Mouse (Mus musculus) midbrain, embryonic 13.5 days (tissue): ENCODE results near the gene Tmigd1. TPM values are rescaled to one million over a fixed set of nuclear protein-coding genes. Genes with fewer than 3 reads are reported as not detected.

ENCODE experiments used
- ATAC-seq: fragments of 200-750 bp; cut with Nextera tagmentation; 2 replicates; pipeline ENCODE4 v1.8.0; 2017; ENCODE audit warnings: mild to moderate bottlenecking, moderate TSS enrichment, moderate library complexity
- H3K27ac ChIP-seq: fragments of 300-500 bp; sonication (generic); 2 replicates; pipeline ENCODE4 v1.5.1; 2015; ENCODE audit warnings: inconsistent platforms, mild to moderate bottlenecking, moderate library complexity
- H3K27me3 ChIP-seq: fragments of 300-500 bp; sonication (generic); 2 replicates; pipeline ENCODE4 v1.6.1; 2015; ENCODE audit warnings: mild to moderate bottlenecking, inconsistent platforms
- H3K36me3 ChIP-seq: fragments of 300-500 bp; sonication (generic); 2 replicates; pipeline ENCODE4 v1.6.1; 2015; ENCODE audit warnings: mild to moderate bottlenecking, inconsistent platforms
- H3K4me1 ChIP-seq: fragments of 300-500 bp; sonication (generic); replicated peaks from 2 replicates; pipeline ENCODE4 v1.6.1; 2015; ENCODE audit warnings: inconsistent platforms
- H3K4me2 ChIP-seq: fragments of 300-500 bp; sonication (generic); replicated peaks from 2 replicates; pipeline ENCODE4 v1.6.1; 2015; ENCODE audit warnings: moderate library complexity, mild to moderate bottlenecking, inconsistent platforms
- H3K4me3 ChIP-seq: fragments of 300-500 bp; sonication (generic); replicated peaks from 2 replicates; pipeline ENCODE4 v1.5.1; 2015; ENCODE audit warnings: mild to moderate bottlenecking, inconsistent platforms
- H3K9ac ChIP-seq: fragments of 300-500 bp; sonication (generic); replicated peaks from 2 replicates; pipeline ENCODE4 v1.6.1; 2015; ENCODE audit warnings: mild to moderate bottlenecking, inconsistent platforms
- H3K9me3 ChIP-seq: fragments of 300-500 bp; sonication (generic); 2 replicates; pipeline ENCODE4 v1.6.1; 2016; ENCODE audit warnings: mild to moderate bottlenecking, inconsistent platforms
- WGBS: fragments of 180-500 bp; shearing (Covaris S2); methylation state at CpG from one replicate; pipeline ENCODE4 v1.1.7; 2015; 5-methylcytosine and 5-hydroxymethylcytosine counted together
- polyA plus RNA-seq: library from polyadenylated mRNA; unstranded; fragments of >200 nt; fragmentation: Nextera tagmentation; extraction: Ambion mirVana; gene quantifications from 2 replicates; pipeline ENCODE4 v1.2.1, GENCODE M21; 2015

The Tmigd1 gene
- polyA plus RNA-seq, 1 experiment from 2014 or later = not detected

DNA sequence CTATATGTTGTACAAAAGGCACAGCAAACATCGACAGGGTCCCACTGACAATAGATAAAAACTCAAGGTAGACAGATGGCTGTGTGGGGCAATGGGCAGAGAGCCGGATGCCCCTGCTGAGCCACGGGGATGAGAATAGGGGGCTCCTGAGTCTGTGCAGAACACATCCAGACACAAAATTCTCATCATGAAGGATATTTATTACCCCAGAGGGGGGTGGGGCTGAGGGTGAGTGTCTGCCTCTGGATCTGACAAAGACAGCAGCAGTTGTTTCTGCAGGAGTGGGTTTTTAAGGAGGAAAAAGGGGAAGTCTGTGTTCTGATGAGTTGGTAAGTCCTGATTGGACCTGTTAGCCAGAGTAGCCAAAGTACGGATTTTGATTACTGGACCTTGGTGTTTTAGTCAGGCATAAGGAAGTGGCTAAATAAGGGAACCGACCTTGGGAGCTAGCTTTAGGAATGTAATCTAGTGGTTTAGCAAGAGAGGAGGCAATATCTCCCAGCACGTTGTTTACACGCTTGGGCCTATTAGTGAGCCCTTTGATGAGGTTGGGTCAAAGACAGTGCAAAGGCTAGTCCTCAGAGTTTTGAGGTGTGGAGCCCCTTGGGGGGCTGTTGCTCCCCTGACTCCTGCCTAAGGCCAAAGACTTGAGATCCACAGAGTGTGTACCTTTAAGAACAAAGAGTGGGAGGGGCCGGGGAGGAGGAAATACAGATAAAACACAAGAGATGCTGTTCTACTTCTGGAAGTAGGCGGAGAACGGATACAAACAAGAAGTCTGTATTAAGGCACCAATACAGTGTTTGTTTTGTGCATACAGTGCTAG lies 12.4 kb upstream of the Tmigd1 start:
- WGBS = 79% methylated on average over 10 of the region's 10 CpGs
- Histone ChIP-seq H3K9ac (no peak overlapping the region), H3K36me3 (no peaks in the 10 kb centered on the region), H3K27ac (no peak overlapping the region), H3K9me3 (no peaks in the 10 kb centered on the region), H3K4me3 (no peak overlapping the region), H3K27me3 (no peaks in the 10 kb centered on the region), H3K4me1 (no peaks in the 10 kb centered on the region), H3K4me2 (no peak overlapping the region)
- ATAC-seq = no peak

GRCm38 (mm10) chr11:76891171-76891570 lies 10.8 kb upstream of the Tmigd1 start:
- Histone ChIP-seq H3K36me3 (no peaks in the 10 kb centered on the region), H3K9me3 (no peaks in the 10 kb centered on the region), H3K4me2 (no peak overlapping the region), H3K4me1 (no peaks in the 10 kb centered on the region), H3K27me3 (no peaks in the 10 kb centered on the region), H3K4me3 (no peak overlapping the region), H3K9ac (no peak overlapping the region), H3K27ac (no peak overlapping the region)
- no peak for ATAC-seq
- 91% methylated on average over 7 of the region's 7 CpGs for WGBS

GRCm38 (mm10) chr11:76891738-76892349 lies 10.1 kb upstream of the Tmigd1 start:
- H3K36me3 ChIP-seq = no peaks in the 10 kb centered on the region
- H3K9ac ChIP-seq = no peak overlapping the region
- no peak overlapping the region for H3K4me3 ChIP-seq
- no peaks in the 10 kb centered on the region for H3K27me3 ChIP-seq
- no peak overlapping the region for H3K4me2 ChIP-seq
- no peak for ATAC-seq
- no peaks in the 10 kb centered on the region for H3K4me1 ChIP-seq
- 89% methylated on average over 4 of the region's 4 CpGs for WGBS
- H3K27ac ChIP-seq = no peak overlapping the region
- H3K9me3 ChIP-seq = no peaks in the 10 kb centered on the region

GRCm38 (mm10) chr11:76892972-76893371 lies 9.0 kb upstream of the Tmigd1 start:
- peaks cover 5% of the 10 kb centered on the region for H3K4me1 ChIP-seq
- H3K9ac ChIP-seq = no peak overlapping the region
- no peak for ATAC-seq
- no peaks in the 10 kb centered on the region for H3K36me3 ChIP-seq
- no peaks in the 10 kb centered on the region for H3K27me3 ChIP-seq
- H3K4me3 ChIP-seq = no peak overlapping the region
- 83% methylated on average over 3 of the region's 3 CpGs for WGBS
- H3K4me2 ChIP-seq = no peak overlapping the region
- H3K27ac ChIP-seq = no peak overlapping the region
- H3K9me3 ChIP-seq = no peaks in the 10 kb centered on the region

GRCm38 (mm10) chr11:76893570-76893969 lies 8.4 kb upstream of the Tmigd1 start:
- peaks cover 9% of the 10 kb centered on the region for H3K4me1 ChIP-seq
- no peak overlapping the region for H3K4me3 ChIP-seq
- H3K27ac ChIP-seq = no peak overlapping the region
- no peak for ATAC-seq
- no peaks in the 10 kb centered on the region for H3K9me3 ChIP-seq
- H3K9ac ChIP-seq = no peak overlapping the region
- H3K36me3 ChIP-seq = no peaks in the 10 kb centered on the region
- WGBS = 57% methylated on average over 4 of the region's 4 CpGs
- H3K4me2 ChIP-seq = no peak overlapping the region
- no peaks in the 10 kb centered on the region for H3K27me3 ChIP-seq

DNA sequence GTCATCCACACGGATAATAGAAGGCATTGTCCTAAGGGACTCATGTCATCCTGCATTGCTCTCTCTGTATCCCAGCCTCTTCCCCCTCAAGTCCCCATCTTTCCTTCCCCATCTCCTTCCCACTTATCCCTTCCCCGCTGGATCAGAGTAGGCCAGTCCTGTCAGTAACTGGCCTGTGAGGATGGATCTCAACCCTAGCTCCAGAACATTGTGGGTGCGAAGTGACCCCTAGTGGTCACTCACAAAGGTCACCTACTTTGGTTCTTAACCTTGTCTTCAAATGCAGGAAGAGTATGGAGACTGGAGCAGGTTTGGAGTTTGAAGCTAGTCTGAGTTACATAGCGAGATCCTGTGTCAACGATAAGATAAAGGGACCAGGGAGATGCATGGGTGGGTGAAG lies 7.7 kb upstream of the Tmigd1 start:
- Histone ChIP-seq H3K27ac (no peak overlapping the region), H3K9me3 (no peaks in the 10 kb centered on the region), H3K4me1 (peaks cover 9% of the 10 kb centered on the region), H3K4me3 (no peak overlapping the region), H3K9ac (no peak overlapping the region), H3K27me3 (no peaks in the 10 kb centered on the region), H3K36me3 (no peaks in the 10 kb centered on the region), H3K4me2 (no peak overlapping the region)
- no peak for ATAC-seq
- WGBS = 46% methylated on average over 5 of the region's 5 CpGs

DNA sequence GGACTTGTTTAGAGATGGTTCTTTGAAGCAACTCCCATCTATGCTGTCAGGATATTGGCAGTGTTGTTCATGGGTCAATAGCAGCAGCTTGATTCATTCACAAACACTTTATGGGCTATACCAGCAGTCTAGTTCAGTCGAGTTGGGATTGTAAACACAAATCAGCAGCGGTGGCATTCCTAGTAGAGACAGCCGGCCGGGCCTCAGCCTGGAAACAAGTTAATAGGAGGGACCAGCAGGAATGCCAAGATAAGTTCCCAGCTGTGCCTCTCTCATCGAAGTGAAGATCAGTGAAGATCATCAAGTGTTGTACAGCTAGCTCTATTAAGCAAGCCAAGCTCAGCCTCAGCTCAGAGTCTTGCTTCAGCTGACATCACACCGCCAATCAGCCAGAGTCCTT lies 5.6 kb upstream of the Tmigd1 start:
- Histone ChIP-seq H3K4me2 (no peak overlapping the region), H3K36me3 (no peaks in the 10 kb centered on the region), H3K4me1 (peaks cover 9% of the 10 kb centered on the region), H3K27ac (no peak overlapping the region), H3K9me3 (no peaks in the 10 kb centered on the region), H3K4me3 (no peak overlapping the region), H3K9ac (no peak overlapping the region), H3K27me3 (no peaks in the 10 kb centered on the region)
- no peak for ATAC-seq
- 81% methylated on average over 6 of the region's 6 CpGs for WGBS

GRCm38 (mm10) chr11:76897126-76897525 lies 4.8 kb upstream of the Tmigd1 start:
- Histone ChIP-seq H3K27ac (no peak overlapping the region), H3K9ac (no peak overlapping the region), H3K4me2 (no peak overlapping the region), H3K27me3 (no peaks in the 10 kb centered on the region), H3K4me3 (no peak overlapping the region), H3K36me3 (no peaks in the 10 kb centered on the region), H3K4me1 (peaks cover 9% of the 10 kb centered on the region), H3K9me3 (no peaks in the 10 kb centered on the region)
- no peak for ATAC-seq
- WGBS = 59% methylated on average over 1 of the region's 1 CpGs

- WGBS = 55% methylated on average over 3 of the region's 3 CpGs
- H3K36me3 ChIP-seq = no peaks in the 10 kb centered on the region
These were observed 4.1 kb upstream of the Tmigd1 start for GRCm38 (mm10) chr11:76897871-76898270.

DNA sequence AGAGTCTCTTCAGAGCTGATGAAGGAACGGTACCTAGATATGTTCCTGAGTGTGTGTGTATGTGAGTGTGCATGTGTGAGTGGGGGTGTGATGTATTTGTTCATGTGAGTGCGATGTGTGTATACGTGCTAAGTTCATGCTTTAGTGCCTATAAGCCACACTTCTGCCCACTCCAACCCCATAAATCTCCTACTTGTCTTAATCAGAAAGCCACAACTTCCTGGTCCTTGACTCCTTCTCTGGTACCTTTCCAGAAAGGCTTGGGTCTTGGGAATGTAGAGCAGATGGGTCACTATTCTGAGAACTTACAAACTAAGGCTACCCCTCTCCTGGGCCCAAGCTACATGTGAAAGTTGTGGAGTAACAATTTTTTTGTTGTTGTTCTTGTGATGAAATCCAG lies 3.2 kb upstream of the Tmigd1 start:
- Histone ChIP-seq H3K4me3 (no peak overlapping the region), H3K9ac (no peak overlapping the region), H3K36me3 (no peaks in the 10 kb centered on the region), H3K27me3 (no peaks in the 10 kb centered on the region), H3K27ac (no peak overlapping the region), H3K9me3 (no peaks in the 10 kb centered on the region), H3K4me2 (no peak overlapping the region), H3K4me1 (peaks cover 9% of the 10 kb centered on the region)
- 92% methylated on average over 3 of the region's 3 CpGs for WGBS
- ATAC-seq = no peak

More at GRCm38 (mm10) chr11:76897871-76898270, 4.1 kb upstream of the Tmigd1 start:
- H3K4me3 ChIP-seq = no peak overlapping the region
- H3K9me3 ChIP-seq = no peaks in the 10 kb centered on the region
- H3K9ac ChIP-seq = no peak overlapping the region; the same call in 1 of the 2 replicates
- no peak overlapping the region for H3K27ac ChIP-seq
- no peaks in the 10 kb centered on the region for H3K27me3 ChIP-seq
- H3K4me2 ChIP-seq = no peak overlapping the region
- no peak for ATAC-seq
- peaks cover 9% of the 10 kb centered on the region for H3K4me1 ChIP-seq

DNA sequence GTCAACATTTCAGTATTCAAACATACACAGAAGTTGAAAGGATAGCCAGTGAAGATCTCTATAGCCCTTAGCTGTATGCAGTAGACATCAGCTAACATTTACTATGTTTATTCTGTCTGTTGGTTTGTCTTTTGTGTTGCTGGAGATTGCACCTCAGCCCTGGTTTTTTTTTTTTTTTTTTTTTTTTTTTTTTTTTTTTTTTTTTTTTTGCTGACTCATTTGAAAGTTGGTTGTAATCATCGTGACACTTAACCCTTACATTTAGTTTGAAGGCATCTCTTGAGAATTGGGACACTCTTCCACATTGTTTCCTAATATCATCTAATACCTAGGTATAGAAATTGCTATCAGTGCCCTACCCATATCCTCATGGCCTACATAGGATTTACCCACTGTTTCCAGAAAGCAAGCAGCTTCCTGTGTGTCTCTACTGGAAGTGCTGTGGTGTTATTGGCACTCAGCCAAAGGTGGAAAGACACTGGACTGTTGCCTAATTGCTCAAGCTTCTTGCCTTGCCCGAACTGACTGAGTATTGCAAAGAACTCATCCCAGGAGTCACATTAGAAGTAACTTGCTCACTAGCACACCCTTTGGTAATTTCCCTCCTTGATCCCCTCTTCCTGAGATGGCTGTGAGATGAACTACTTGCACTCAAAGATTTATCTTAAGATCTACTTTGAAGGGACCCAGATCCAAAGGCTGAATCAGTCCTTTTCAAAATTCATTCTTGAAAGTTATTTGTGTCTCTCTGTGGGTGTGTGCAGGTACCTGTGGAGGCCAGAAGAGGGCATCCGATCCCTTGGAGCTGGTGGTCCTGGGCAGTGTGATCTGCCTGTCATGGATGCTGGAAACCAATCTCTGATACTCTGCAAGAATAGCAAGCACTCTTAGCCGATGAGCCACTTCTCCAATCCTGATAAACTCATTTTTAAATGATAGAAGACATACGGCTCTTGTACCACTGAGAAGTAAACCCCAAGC lies 1.9 kb upstream of the Tmigd1 start:
- Histone ChIP-seq H3K4me3 (no peak overlapping the region), H3K27me3 (no peaks in the 10 kb centered on the region), H3K27ac (no peak overlapping the region), H3K9me3 (no peaks in the 10 kb centered on the region), H3K36me3 (no peaks in the 10 kb centered on the region), H3K4me2 (no peak overlapping the region), H3K4me1 (peaks cover 9% of the 10 kb centered on the region), H3K9ac (no peak overlapping the region)
- no peak for ATAC-seq
- WGBS = 73% methylated on average over 5 of the region's 5 CpGs

- Histone ChIP-seq H3K4me2 (no peak overlapping the region), H3K9me3 (no peaks in the 10 kb centered on the region), H3K9ac (no peak overlapping the region), H3K27ac (no peak overlapping the region), H3K4me3 (no peak overlapping the region), H3K36me3 (no peaks in the 10 kb centered on the region), H3K27me3 (no peaks in the 10 kb centered on the region), H3K4me1 (no peaks in the 10 kb centered on the region)
- WGBS = 95% methylated on average over 2 of the region's 2 CpGs
- ATAC-seq = no peak
These were observed 2.4 kb downstream of the Tmigd1 start for GRCm38 (mm10) chr11:76904340-76904739.
